ENCODE assay signal across 7 mouse cellular contexts in genomic region chr14:27621576-27621975, GRCm38 (mm10). TPM values are rescaled to one million over a fixed set of nuclear protein-coding genes. Genes with fewer than 3 reads are reported as not detected.
DNase-seq lines count a peak whose midpoint lies in the region; ATAC-seq and TF ChIP-seq lines count a peak whose summit lies in the region.

No protein-coding gene starts in this region.

- H3K36me3 ChIP-seq in intestine, embryonic 15.5 days, result no peaks in the 10 kb centered on the region
- H3K36me3 ChIP-seq in intestine, postnatal 0 days (ENCODE audit: control insufficient read depth, insufficient read depth), result no peaks in the 10 kb centered on the region
- H3K36me3 ChIP-seq in forebrain, embryonic 14.5 days (ENCODE audit: control insufficient read depth, insufficient read depth, low read length), result no peaks in the 10 kb centered on the region
- H3K36me3 ChIP-seq in midbrain, embryonic 13.5 days, result no peaks in the 10 kb centered on the region

- ATAC-seq in intestine, embryonic 15.5 days, result no peak
- ATAC-seq in intestine, postnatal 0 days, result no peak
- no peak for ATAC-seq in forebrain, embryonic 14.5 days
- ATAC-seq in midbrain, embryonic 13.5 days, result no peak

- no peak for TF ChIP-seq POLR2A in cortical plate, adult 2 months (IDR thresholded peaks at IDR 0.05; ENCODE audit: extremely low read depth, insufficient read depth, low read length)

- no peak overlapping the region for H3K27ac ChIP-seq in intestine, embryonic 15.5 days
- no peak overlapping the region for H3K27ac ChIP-seq in intestine, postnatal 0 days (ENCODE audit: low read depth, low read length)
- no peak overlapping the region for H3K27ac ChIP-seq in cortical plate, adult 2 months (ENCODE audit: insufficient read depth, low read length)
- H3K27ac ChIP-seq in forebrain, embryonic 14.5 days (ENCODE audit: low read depth, low read length), result no peak overlapping the region
- H3K27ac ChIP-seq in midbrain, embryonic 13.5 days, result peak overlapping the region; percentile 92; the same call in 1 of the 2 replicates

- DNase-seq in forebrain, embryonic 14.5 days (ENCODE audit: low spot score), result no peak
- DNase-seq in layer of hippocampus, adult 11-12 months (ENCODE audit: low spot score), result no peak
- DNase-seq in layer of hippocampus, adult 9-11 months, result no peak

- no peaks in the 10 kb centered on the region for H3K9me3 ChIP-seq in intestine, embryonic 15.5 days
- no peaks in the 10 kb centered on the region for H3K9me3 ChIP-seq in intestine, postnatal 0 days (ENCODE audit: control insufficient read depth)
- H3K9me3 ChIP-seq in forebrain, embryonic 14.5 days (replicated peaks; ENCODE audit: control insufficient read depth, low read length), result no peaks in the 10 kb centered on the region
- H3K9me3 ChIP-seq in midbrain, embryonic 13.5 days, result no peaks in the 10 kb centered on the region

- peak overlapping the region; percentile 98; the same call in 1 of the 2 replicates for H3K4me2 ChIP-seq in intestine, embryonic 15.5 days (replicated peaks)
- no peak overlapping the region for H3K4me2 ChIP-seq in intestine, postnatal 0 days (replicated peaks; ENCODE audit: low read depth)
- H3K4me2 ChIP-seq in forebrain, embryonic 14.5 days (ENCODE audit: low read length), result peak overlapping the region; percentile 59
- H3K4me2 ChIP-seq in midbrain, embryonic 13.5 days (replicated peaks), result peak overlapping the region; percentile 79

- no peak overlapping the region for H3K4me3 ChIP-seq in intestine, embryonic 15.5 days (replicated peaks)
- H3K4me3 ChIP-seq in intestine, postnatal 0 days (ENCODE audit: low read depth, low read length), result no peak overlapping the region
- H3K4me3 ChIP-seq in cortical plate, adult 2 months (ENCODE audit: insufficient read depth, low read length), result 0 out of 2 replicates have a peak overlapping the region, but pooled peaks have one; percentile 52
- no peak overlapping the region for H3K4me3 ChIP-seq in forebrain, embryonic 14.5 days (ENCODE audit: low read depth, low read length)
- H3K4me3 ChIP-seq in midbrain, embryonic 13.5 days (replicated peaks), result peak overlapping the region; percentile 84; the same call in 1 of the 2 replicates

- H3K9ac ChIP-seq in intestine, embryonic 15.5 days, result no peak overlapping the region
- H3K9ac ChIP-seq in intestine, postnatal 0 days (ENCODE audit: low read depth, low read length), result no peak overlapping the region
- H3K9ac ChIP-seq in forebrain, embryonic 14.5 days (ENCODE audit: low read length), result no peak overlapping the region
- H3K9ac ChIP-seq in midbrain, embryonic 13.5 days (replicated peaks), result no peak overlapping the region

- no peak for TF ChIP-seq CTCF in intestine, postnatal 0 days (IDR thresholded peaks at IDR 0.05; ENCODE audit: low read depth)
- TF ChIP-seq CTCF in cortical plate, adult 2 months (IDR thresholded peaks at IDR 0.05; ENCODE audit: extremely low read depth, insufficient read depth, low read length), result no peak

- H3K27me3 ChIP-seq in intestine, embryonic 15.5 days (replicated peaks), result no peaks in the 10 kb centered on the region
- H3K27me3 ChIP-seq in intestine, postnatal 0 days (replicated peaks; ENCODE audit: control insufficient read depth, insufficient read depth, low read length), result no peaks in the 10 kb centered on the region; the same call in 1 of the 2 replicates
- H3K27me3 ChIP-seq in forebrain, embryonic 14.5 days (replicated peaks; ENCODE audit: control insufficient read depth, insufficient read depth, low read length), result 0 out of 2 replicates have a peak, but pooled peaks cover 3% of the 10 kb centered on the region
- no peaks in the 10 kb centered on the region; the same call in 1 of the 2 replicates for H3K27me3 ChIP-seq in midbrain, embryonic 13.5 days

- 48% methylated on average over 8 of the region's 8 CpGs for WGBS in intestine, embryonic 15.5 days
- WGBS in intestine, postnatal 0 days, result 50% methylated on average over 8 of the region's 8 CpGs
- WGBS in forebrain, embryonic 14.5 days, result 52% methylated on average over 8 of the region's 8 CpGs
- WGBS in midbrain, embryonic 13.5 days, result 47% methylated on average over 8 of the region's 8 CpGs

- no peaks in the 10 kb centered on the region for H3K4me1 ChIP-seq in intestine, embryonic 15.5 days (replicated peaks)
- no peaks in the 10 kb centered on the region for H3K4me1 ChIP-seq in intestine, postnatal 0 days (replicated peaks; ENCODE audit: control insufficient read depth, insufficient read depth, low read length)
- H3K4me1 ChIP-seq in cortical plate, adult 2 months (ENCODE audit: control insufficient read depth, insufficient read depth, low read length), result peaks cover 2% of the 10 kb centered on the region; the same call in 1 of the 2 replicates
- H3K4me1 ChIP-seq in forebrain, embryonic 14.5 days (ENCODE audit: control insufficient read depth, insufficient read depth, low read length), result peaks cover 3% of the 10 kb centered on the region; the same call in 1 of the 2 replicates
- H3K4me1 ChIP-seq in midbrain, embryonic 13.5 days (replicated peaks), result peaks cover 18% of the 10 kb centered on the region

RNA-seq across cellular contexts. Expression of gene Erc2, which starts 0.7 kb away (rescaled TPM):
- 6.5 and 6.8 TPM in 2 replicates for polyA plus RNA-seq in intestine, embryonic 15.5 days (2015; fragmentation: Nextera tagmentation; extraction: Ambion mirVana)
- 3.0 and 3.1 TPM in 2 replicates for polyA plus RNA-seq in intestine, postnatal 0 days (2015; fragmentation: Nextera tagmentation; extraction: Ambion mirVana)
- polyA plus RNA-seq in cortical plate, adult 2 months (2012; rRNA removed), result 73.6 and 77.8 TPM in 2 replicates
- 40.6 and 56.8 TPM in 2 replicates for polyA plus RNA-seq in forebrain, embryonic 14.5 days (2014; fragmentation: Nextera tagmentation; extraction: Ambion mirVana)
- 75.0 and 79.0 TPM in 2 replicates for polyA plus RNA-seq in midbrain, embryonic 13.5 days (2015; fragmentation: Nextera tagmentation; extraction: Ambion mirVana)

Comparison
In these comparisons a context has a peak if more than half of its experiments do, and no peak if none do; other contexts are left out.
1. H3K4me3 ChIP-seq: peak in cortical plate, adult 2 months (single experiment) and midbrain, embryonic 13.5 days (single experiment); none in intestine, embryonic 15.5 days (single experiment), intestine, postnatal 0 days (single experiment) and forebrain, embryonic 14.5 days (single experiment).